ENCODE assay signal across 9 mouse cellular contexts in genomic region chr11:81449271-81449705, GRCm38 (mm10).
DNase-seq lines count a peak whose midpoint lies in the region; ATAC-seq lines count a peak whose summit lies in the region.
"Had no signal": no experiment of that assay in that cellular context is flagged by ENCODE, and none has a peak within 500 bp of the region (broad histone marks: within the 10 kb centered on the region; RNA-seq: fewer than 3 reads in every experiment).

No protein-coding gene starts in this region.

- peak overlapping the region; percentile 76 for H3K27ac ChIP-seq in embryonic facial prominence, embryonic 10.5 days (replicated peaks)
- H3K27ac ChIP-seq in midbrain, embryonic 13.5 days = no peak overlapping the region
- H3K27ac ChIP-seq: macrophage had no signal

- DNase-seq in left cerebral cortex, adult 11 months (ENCODE audit: low spot score) = peak; percentile 8
- DNase-seq in left cerebral cortex, adult 18-20 months (ENCODE audit: low spot score in 2 of 2) = no peak
- DNase-seq in embryonic facial prominence, embryonic 10.5 days (ENCODE audit: low spot score) = peak; percentile 63
- peak; percentile 66 for DNase-seq in hindlimb bud, embryonic 11.5 days (ENCODE audit: extremely low spot score, low read depth, low spot score)
- peak; percentile 13 for DNase-seq in lung, postnatal 14 days
- no peak for DNase-seq in adrenal gland, postnatal 36 days
- no peak for DNase-seq in right cerebral cortex, postnatal 14 days

- no peaks in the 10 kb centered on the region for H3K36me3 ChIP-seq in embryonic facial prominence, embryonic 10.5 days (replicated peaks)
- H3K36me3 ChIP-seq in midbrain, embryonic 13.5 days = no peaks in the 10 kb centered on the region

- H3K4me1 ChIP-seq in embryonic facial prominence, embryonic 10.5 days = peaks cover 36% of the 10 kb centered on the region
- H3K4me1 ChIP-seq in midbrain, embryonic 13.5 days (replicated peaks) = peaks cover 15% of the 10 kb centered on the region

- WGBS in embryonic facial prominence, embryonic 10.5 days = 18% methylated on average over 3 of the region's 3 CpGs
- 49% methylated on average over 3 of the region's 3 CpGs for WGBS in midbrain, embryonic 13.5 days

- no peak for ATAC-seq in midbrain, embryonic 13.5 days

- no peaks in the 10 kb centered on the region for H3K27me3 ChIP-seq in embryonic facial prominence, embryonic 10.5 days (replicated peaks; ENCODE audit: low read depth, poor library complexity, severe bottlenecking)
- H3K27me3 ChIP-seq in midbrain, embryonic 13.5 days = no peaks in the 10 kb centered on the region

- H3K9ac ChIP-seq in midbrain, embryonic 13.5 days (replicated peaks) = no peak overlapping the region

- no peak overlapping the region for H3K4me3 ChIP-seq in embryonic facial prominence, embryonic 10.5 days
- H3K4me3 ChIP-seq in midbrain, embryonic 13.5 days (replicated peaks) = no peak overlapping the region

- H3K9me3 ChIP-seq in embryonic facial prominence, embryonic 10.5 days = no peaks in the 10 kb centered on the region
- no peaks in the 10 kb centered on the region for H3K9me3 ChIP-seq in midbrain, embryonic 13.5 days

- no peak overlapping the region for H3K4me2 ChIP-seq in midbrain, embryonic 13.5 days (replicated peaks)

Comparison
In these comparisons a context has a peak if more than half of its experiments do, and no peak if none do; other contexts are left out.
1. DNase-seq: peak in left cerebral cortex, adult 11 months (single experiment), embryonic facial prominence, embryonic 10.5 days (single experiment), hindlimb bud, embryonic 11.5 days (single experiment) and lung, postnatal 14 days (single experiment); none in left cerebral cortex, adult 18-20 months (0 of 2), adrenal gland, postnatal 36 days (0 of 2) and right cerebral cortex, postnatal 14 days (single experiment).